Mouse (Mus musculus): ENCODE measurements around the gene Smarca4. TPM values are rescaled to one million over a fixed set of nuclear protein-coding genes. Genes with fewer than 3 reads are reported as not detected.
A peak's percentile ranks its signal among the peaks of the same experiment; 100 is the strongest.
"Not testable (repeated sequence)": the region's sequence is repeated elsewhere in the genome, so short reads cannot be mapped to it uniquely, and the experiment has no call there.

Gene Smarca4
- polyA plus RNA-seq, 1 experiment from 2014 or later, result 173 TPM

- no peaks in the 10 kb centered on the region for H3K9me3 ChIP-seq
- H3K27me3 ChIP-seq (ENCODE audit: insufficient read depth, poor library complexity, severe bottlenecking), result no peaks in the 10 kb centered on the region
- no peak for DNase-seq (ENCODE audit: low spot score)
- peaks cover 34% of the 10 kb centered on the region for H3K4me1 ChIP-seq (replicated peaks)
- peak overlapping the region; percentile 99 for H3K4me3 ChIP-seq
- H3K27ac ChIP-seq, result no peak overlapping the region
- peaks cover 74% of the 10 kb centered on the region for H3K36me3 ChIP-seq
- WGBS, result 87% methylated on average over 6 of the region's 6 CpGs
These were observed 24.7 kb upstream of the Smarca4 start for GRCm38 (mm10) chr9:21591127-21591830.

GRCm38 (mm10) chr9:21591831-21592702 lies 23.9 kb upstream of the Smarca4 start:
- WGBS, result 21% methylated on average over 17 of the region's 17 CpGs

GRCm38 (mm10) chr9:21592703-21593121 lies 23.3 kb upstream of the Smarca4 start, which contains the start of the genes Timm29 and Yipf2:
Gene Timm29 (plus strand): TSS chr9:21592722.
Gene Yipf2 (minus strand): TSS chr9:21592828.
- H3K27me3 ChIP-seq (ENCODE audit: insufficient read depth, poor library complexity, severe bottlenecking), result no peaks in the 10 kb centered on the region
- H3K9me3 ChIP-seq, result no peaks in the 10 kb centered on the region
- peak within 1 kb of the TSS; percentile 90 for H3K27ac ChIP-seq
- WGBS, result under 1% methylated on average over 30 of the region's 30 CpGs
- DNase-seq (ENCODE audit: low spot score), result peak; percentile 92
- H3K4me1 ChIP-seq (replicated peaks), result peaks cover 34% of the 10 kb centered on the region
- peak within 1 kb of the TSS; percentile 99 for H3K4me3 ChIP-seq
- peaks cover 66% of the 10 kb centered on the region for H3K36me3 ChIP-seq

More at GRCm38 (mm10) chr9:21591831-21592702, 23.9 kb upstream of the Smarca4 start:
- H3K9me3 ChIP-seq, result no peaks in the 10 kb centered on the region
- peak overlapping the region; percentile 90 for H3K27ac ChIP-seq
- no peak for DNase-seq (ENCODE audit: low spot score)
- H3K4me3 ChIP-seq, result peak overlapping the region; percentile 99
- peaks cover 34% of the 10 kb centered on the region for H3K4me1 ChIP-seq (replicated peaks)
- H3K36me3 ChIP-seq, result peaks cover 73% of the 10 kb centered on the region
- H3K27me3 ChIP-seq (ENCODE audit: insufficient read depth, poor library complexity, severe bottlenecking), result no peaks in the 10 kb centered on the region

- 3% methylated on average over 69 of the region's 69 CpGs for WGBS
- no peaks in the 10 kb centered on the region for H3K9me3 ChIP-seq
- no peaks in the 10 kb centered on the region for H3K27me3 ChIP-seq (ENCODE audit: insufficient read depth, poor library complexity, severe bottlenecking)
- no peak for DNase-seq (ENCODE audit: low spot score)
- H3K4me3 ChIP-seq, result peak overlapping the region; percentile 99
- peaks cover 61% of the 10 kb centered on the region for H3K36me3 ChIP-seq
- peak overlapping the region; percentile 90 for H3K27ac ChIP-seq
- H3K4me1 ChIP-seq (replicated peaks), result peaks cover 34% of the 10 kb centered on the region
These were observed 22.7 kb upstream of the Smarca4 start for GRCm38 (mm10) chr9:21593122-21593721.

- not testable (repeated sequence) for H3K27ac ChIP-seq; H3K9me3 ChIP-seq; DNase-seq (ENCODE audit: low spot score); H3K27me3 ChIP-seq (ENCODE audit: insufficient read depth, poor library complexity, severe bottlenecking)
- WGBS, result 93% methylated on average over 8 of the region's 8 CpGs
- Histone ChIP-seq H3K36me3 (peaks cover 50% of the 10 kb centered on the region), H3K4me1 (replicated peaks) (peaks cover 34% of the 10 kb centered on the region), H3K4me3 (peak overlapping the region; percentile 99; the same call in 1 of the 2 replicates)
These were observed 21.6 kb upstream of the Smarca4 start for GRCm38 (mm10) chr9:21594350-21594749.

- Histone ChIP-seq H3K27ac (no peak overlapping the region), H3K4me3 (no peak overlapping the region), H3K27me3 (ENCODE audit: insufficient read depth, poor library complexity, severe bottlenecking) (no peaks in the 10 kb centered on the region), H3K4me1 (replicated peaks) (peaks cover 34% of the 10 kb centered on the region), H3K36me3 (peaks cover 45% of the 10 kb centered on the region), H3K9me3 (no peaks in the 10 kb centered on the region)
- no peak for DNase-seq (ENCODE audit: low spot score)
- 94% methylated on average over 2 of the region's 2 CpGs for WGBS
These were observed 21.1 kb upstream of the Smarca4 start for GRCm38 (mm10) chr9:21594838-21595237.

- H3K27ac ChIP-seq, result no peak overlapping the region
- no peaks in the 10 kb centered on the region for H3K27me3 ChIP-seq (ENCODE audit: insufficient read depth, poor library complexity, severe bottlenecking)
- no peaks in the 10 kb centered on the region for H3K9me3 ChIP-seq
- peaks cover 29% of the 10 kb centered on the region for H3K36me3 ChIP-seq
- no peak for DNase-seq (ENCODE audit: low spot score)
- H3K4me1 ChIP-seq (replicated peaks), result peaks cover 17% of the 10 kb centered on the region
- H3K4me3 ChIP-seq, result no peak overlapping the region
- 42% methylated on average over 2 of the region's 2 CpGs for WGBS
These were observed 17.8 kb upstream of the Smarca4 start for GRCm38 (mm10) chr9:21598198-21598597.

GRCm38 (mm10) chr9:21600186-21600585 lies 15.8 kb upstream of the Smarca4 start:
- DNase-seq (ENCODE audit: low spot score), result no peak
- H3K27me3 ChIP-seq (ENCODE audit: insufficient read depth, poor library complexity, severe bottlenecking), result no peaks in the 10 kb centered on the region
- peaks cover 18% of the 10 kb centered on the region for H3K36me3 ChIP-seq
- H3K9me3 ChIP-seq, result no peaks in the 10 kb centered on the region
- no peaks in the 10 kb centered on the region for H3K4me1 ChIP-seq (replicated peaks)
- H3K4me3 ChIP-seq, result no peak overlapping the region
- 78% methylated on average over 3 of the region's 3 CpGs for WGBS
- H3K27ac ChIP-seq, result no peak overlapping the region

- Histone ChIP-seq H3K36me3 (peaks cover 9% of the 10 kb centered on the region), H3K4me1 (replicated peaks) (no peaks in the 10 kb centered on the region), H3K9me3 (no peaks in the 10 kb centered on the region), H3K27ac (no peak overlapping the region), H3K4me3 (no peak overlapping the region), H3K27me3 (ENCODE audit: insufficient read depth, poor library complexity, severe bottlenecking) (no peaks in the 10 kb centered on the region)
- no peak for DNase-seq (ENCODE audit: low spot score)
- 89% methylated on average over 2 of the region's 2 CpGs for WGBS
These were observed 14.9 kb upstream of the Smarca4 start for GRCm38 (mm10) chr9:21601073-21601472.

GRCm38 (mm10) chr9:21601722-21602399 lies 14.1 kb upstream of the Smarca4 start:
- no peaks in the 10 kb centered on the region for H3K4me1 ChIP-seq (replicated peaks)
- no peak overlapping the region for H3K4me3 ChIP-seq
- DNase-seq (ENCODE audit: low spot score), result peak; percentile 67
- no peaks in the 10 kb centered on the region for H3K9me3 ChIP-seq
- WGBS, result 48% methylated on average over 10 of the region's 10 CpGs
- H3K27ac ChIP-seq, result no peak overlapping the region
- no peaks in the 10 kb centered on the region for H3K27me3 ChIP-seq (ENCODE audit: insufficient read depth, poor library complexity, severe bottlenecking)
- peaks cover 2% of the 10 kb centered on the region; the same call in 1 of the 2 replicates for H3K36me3 ChIP-seq

GRCm38 (mm10) chr9:21604119-21604518 lies 11.8 kb upstream of the Smarca4 start:
- no peak overlapping the region for H3K4me3 ChIP-seq
- 77% methylated on average over 5 of the region's 5 CpGs for WGBS
- DNase-seq (ENCODE audit: low spot score), result no peak
- no peaks in the 10 kb centered on the region for H3K9me3 ChIP-seq
- H3K4me1 ChIP-seq (replicated peaks), result no peaks in the 10 kb centered on the region
- H3K36me3 ChIP-seq, result no peaks in the 10 kb centered on the region
- no peak overlapping the region for H3K27ac ChIP-seq
- no peaks in the 10 kb centered on the region for H3K27me3 ChIP-seq (ENCODE audit: insufficient read depth, poor library complexity, severe bottlenecking)

- Histone ChIP-seq H3K4me3 (no peak overlapping the region), H3K27me3 (ENCODE audit: insufficient read depth, poor library complexity, severe bottlenecking) (no peaks in the 10 kb centered on the region), H3K36me3 (no peaks in the 10 kb centered on the region), H3K9me3 (no peaks in the 10 kb centered on the region), H3K4me1 (replicated peaks) (no peaks in the 10 kb centered on the region), H3K27ac (no peak overlapping the region)
- WGBS, result 76% methylated on average over 5 of the region's 5 CpGs
- no peak for DNase-seq (ENCODE audit: low spot score)
These were observed 10.1 kb upstream of the Smarca4 start for GRCm38 (mm10) chr9:21605865-21606264.

Measured in hindbrain, embryonic 10.5 days (tissue).